Mouse (Mus musculus) granulocyte monocyte progenitor cell, adult 5-6 weeks (primary cell): ENCODE measurements at regions not wholly inside any gene's neighbourhood (a gene's known extent, or its start where the extent isn't known, plus 50 kb on each side); places are given as distances from the start of the nearest gene placed in this dataset.

Experiments
- ATAC-seq: replicated peaks from 2 replicates; pipeline ENCODE4 v1.8.0; 2016; ENCODE audit warnings: mild to moderate bottlenecking, moderate TSS enrichment, inconsistent platforms; ENCODE audit not compliant: poor library complexity, severe bottlenecking

- peak; percentile 25; the same call in 1 of the 2 replicates for ATAC-seq
Measured at GRCm38 (mm10) chrX:143462632-143463031, 55.8 kb upstream of the Pak3 start.

GRCm38 (mm10) chrX:143448636-143449346 lies 54.7 kb upstream of the Chrdl1 start:
- ATAC-seq, result peak; percentile 67

- ATAC-seq, result peak; percentile 61
Measured at GRCm38 (mm10) chrX:143444581-143444980, 50.5 kb upstream of the Chrdl1 start.
